Mouse (Mus musculus): ENCODE results near the gene Wdr75. TPM values are rescaled to one million over a fixed set of nuclear protein-coding genes. Genes with fewer than 3 reads are reported as not detected.

Gene Wdr75
- polyA plus RNA-seq, 1 experiment from 2014 or later: 114 TPM

- H3K4me1 ChIP-seq (ENCODE audit: control insufficient read depth, insufficient read depth, low read length): peaks cover 2% of the 10 kb centered on the region; the same call in 1 of the 2 replicates
- no peak for ATAC-seq (replicated peaks; ENCODE audit: insufficient number of reproducible peaks, low FRiP score, low TSS enrichment, low read depth)
- H3K36me3 ChIP-seq (replicated peaks; ENCODE audit: control insufficient read depth, insufficient read depth, low read depth, low read length): no peaks in the 10 kb centered on the region
- WGBS: 14% methylated on average over 8 of the region's 8 CpGs
- H3K4me3 ChIP-seq (ENCODE audit: low read depth, low read length): no peak overlapping the region
- H3K9ac ChIP-seq (replicated peaks; ENCODE audit: low read length): no peak overlapping the region
- H3K4me2 ChIP-seq (ENCODE audit: low read depth, low read length): no peak overlapping the region
- DNase-seq (ENCODE audit: low spot score): peak; percentile 91
- no peaks in the 10 kb centered on the region for H3K9me3 ChIP-seq (replicated peaks; ENCODE audit: control insufficient read depth, low read length)
- 0 out of 2 replicates have a peak overlapping the region, but pooled peaks have one; percentile 16 for H3K27ac ChIP-seq (replicated peaks; ENCODE audit: low read depth, low read length)
- H3K27me3 ChIP-seq (ENCODE audit: control insufficient read depth, insufficient read depth, low read length): no peaks in the 10 kb centered on the region; the same call in 1 of the 2 replicates
Observed at GRCm38 (mm10) chr1:45766123-45766522, 28.8 kb upstream of the Wdr75 start.

- WGBS: 34% methylated on average over 5 of the region's 5 CpGs
- ATAC-seq (replicated peaks; ENCODE audit: insufficient number of reproducible peaks, low FRiP score, low TSS enrichment, low read depth) (peak; percentile 80), DNase-seq (ENCODE audit: low spot score) (peak; percentile 80)
- Histone ChIP-seq H3K9me3 (replicated peaks; ENCODE audit: control insufficient read depth, low read length) (no peaks in the 10 kb centered on the region), H3K36me3 (replicated peaks; ENCODE audit: control insufficient read depth, insufficient read depth, low read depth, low read length) (no peaks in the 10 kb centered on the region), H3K27me3 (ENCODE audit: control insufficient read depth, insufficient read depth, low read length) (no peaks in the 10 kb centered on the region; the same call in 1 of the 2 replicates), H3K9ac (replicated peaks; ENCODE audit: low read length) (no peak overlapping the region), H3K4me1 (ENCODE audit: control insufficient read depth, insufficient read depth, low read length) (peaks cover 2% of the 10 kb centered on the region; the same call in 1 of the 2 replicates), H3K27ac (replicated peaks; ENCODE audit: low read depth, low read length) (peak overlapping the region; percentile 73), H3K4me3 (ENCODE audit: low read depth, low read length) (no peak overlapping the region), H3K4me2 (ENCODE audit: low read depth, low read length) (no peak overlapping the region; the same call in 1 of the 2 replicates)
Observed at GRCm38 (mm10) chr1:45767533-45767932, 27.4 kb upstream of the Wdr75 start.

GRCm38 (mm10) chr1:45769321-45769720 lies 25.6 kb upstream of the Wdr75 start:
- H3K4me2 ChIP-seq (ENCODE audit: low read depth, low read length): no peak overlapping the region
- H3K27me3 ChIP-seq (ENCODE audit: control insufficient read depth, insufficient read depth, low read length): no peaks in the 10 kb centered on the region; the same call in 1 of the 2 replicates
- no peak overlapping the region for H3K27ac ChIP-seq (replicated peaks; ENCODE audit: low read depth, low read length)
- peaks cover 2% of the 10 kb centered on the region; the same call in 1 of the 2 replicates for H3K4me1 ChIP-seq (ENCODE audit: control insufficient read depth, insufficient read depth, low read length)
- H3K9me3 ChIP-seq (replicated peaks; ENCODE audit: control insufficient read depth, low read length): no peaks in the 10 kb centered on the region
- no peaks in the 10 kb centered on the region for H3K36me3 ChIP-seq (replicated peaks; ENCODE audit: control insufficient read depth, insufficient read depth, low read depth, low read length)
- ATAC-seq (replicated peaks; ENCODE audit: insufficient number of reproducible peaks, low FRiP score, low TSS enrichment, low read depth): 0 out of 2 replicates have a peak, but pooled peaks have one; percentile 4
- no peak overlapping the region for H3K4me3 ChIP-seq (ENCODE audit: low read depth, low read length)
- H3K9ac ChIP-seq (replicated peaks; ENCODE audit: low read length): no peak overlapping the region
- whole genome bisulfite sequencing: 95% methylated on average over 13 of the region's 13 CpGs
- DNase-seq (ENCODE audit: low spot score): no peak

GRCm38 (mm10) chr1:45770051-45770450 lies 24.9 kb upstream of the Wdr75 start:
- H3K27ac ChIP-seq (replicated peaks; ENCODE audit: low read depth, low read length): no peak overlapping the region
- H3K9ac ChIP-seq (replicated peaks; ENCODE audit: low read length): no peak overlapping the region
- no peak for DNase-seq (ENCODE audit: low spot score)
- no peak overlapping the region for H3K4me2 ChIP-seq (ENCODE audit: low read depth, low read length)
- H3K4me3 ChIP-seq (ENCODE audit: low read depth, low read length): no peak overlapping the region
- H3K9me3 ChIP-seq (replicated peaks; ENCODE audit: control insufficient read depth, low read length): no peaks in the 10 kb centered on the region
- ATAC-seq (replicated peaks; ENCODE audit: insufficient number of reproducible peaks, low FRiP score, low TSS enrichment, low read depth): no peak
- H3K4me1 ChIP-seq (ENCODE audit: control insufficient read depth, insufficient read depth, low read length): peaks cover 2% of the 10 kb centered on the region; the same call in 1 of the 2 replicates
- H3K27me3 ChIP-seq (ENCODE audit: control insufficient read depth, insufficient read depth, low read length): no peaks in the 10 kb centered on the region; the same call in 1 of the 2 replicates
- WGBS: 93% methylated on average over 2 of the region's 2 CpGs
- no peaks in the 10 kb centered on the region for H3K36me3 ChIP-seq (replicated peaks; ENCODE audit: control insufficient read depth, insufficient read depth, low read depth, low read length)

- H3K27me3 ChIP-seq (ENCODE audit: control insufficient read depth, insufficient read depth, low read length): no peaks in the 10 kb centered on the region
- no peaks in the 10 kb centered on the region for H3K4me1 ChIP-seq (ENCODE audit: control insufficient read depth, insufficient read depth, low read length)
- ATAC-seq (replicated peaks; ENCODE audit: insufficient number of reproducible peaks, low FRiP score, low TSS enrichment, low read depth) (no peak), DNase-seq (ENCODE audit: low spot score) (no peak)
- H3K4me3 ChIP-seq (ENCODE audit: low read depth, low read length): no peak overlapping the region
- no peak overlapping the region for H3K4me2 ChIP-seq (ENCODE audit: low read depth, low read length)
- no peaks in the 10 kb centered on the region for H3K36me3 ChIP-seq (replicated peaks; ENCODE audit: control insufficient read depth, insufficient read depth, low read depth, low read length)
- no peak overlapping the region for H3K9ac ChIP-seq (replicated peaks; ENCODE audit: low read length)
- WGBS: 86% methylated on average over 4 of the region's 4 CpGs
- no peak overlapping the region for H3K27ac ChIP-seq (replicated peaks; ENCODE audit: low read depth, low read length)
- no peaks in the 10 kb centered on the region for H3K9me3 ChIP-seq (replicated peaks; ENCODE audit: control insufficient read depth, low read length)
Observed at GRCm38 (mm10) chr1:45780606-45781288, 14.2 kb upstream of the Wdr75 start.

GRCm38 (mm10) chr1:45816889-45817288 lies 21.9 kb downstream of the Wdr75 start:
- no peak for ATAC-seq (replicated peaks; ENCODE audit: insufficient number of reproducible peaks, low FRiP score, low TSS enrichment, low read depth)

GRCm38 (mm10) chr1:45818564-45818963 lies 23.6 kb downstream of the Wdr75 start:
- Histone ChIP-seq H3K27me3 (ENCODE audit: control insufficient read depth, insufficient read depth, low read length) (no peaks in the 10 kb centered on the region), H3K4me2 (ENCODE audit: low read depth, low read length) (no peak overlapping the region), H3K9me3 (replicated peaks; ENCODE audit: control insufficient read depth, low read length) (no peaks in the 10 kb centered on the region), H3K4me3 (ENCODE audit: low read depth, low read length) (no peak overlapping the region), H3K4me1 (ENCODE audit: control insufficient read depth, insufficient read depth, low read length) (no peaks in the 10 kb centered on the region), H3K36me3 (replicated peaks; ENCODE audit: control insufficient read depth, insufficient read depth, low read depth, low read length) (peaks cover 12% of the 10 kb centered on the region), H3K9ac (replicated peaks; ENCODE audit: low read length) (no peak overlapping the region), H3K27ac (replicated peaks; ENCODE audit: low read depth, low read length) (no peak overlapping the region)
- 91% methylated on average over 9 of the region's 9 CpGs for WGBS
- ATAC-seq (replicated peaks; ENCODE audit: insufficient number of reproducible peaks, low FRiP score, low TSS enrichment, low read depth) (no peak), DNase-seq (ENCODE audit: low spot score) (no peak)

More at GRCm38 (mm10) chr1:45816889-45817288, 21.9 kb downstream of the Wdr75 start:
- Histone ChIP-seq H3K4me2 (ENCODE audit: low read depth, low read length) (no peak overlapping the region), H3K27ac (replicated peaks; ENCODE audit: low read depth, low read length) (no peak overlapping the region), H3K9me3 (replicated peaks; ENCODE audit: control insufficient read depth, low read length) (no peaks in the 10 kb centered on the region), H3K4me3 (ENCODE audit: low read depth, low read length) (no peak overlapping the region), H3K27me3 (ENCODE audit: control insufficient read depth, insufficient read depth, low read length) (no peaks in the 10 kb centered on the region), H3K9ac (replicated peaks; ENCODE audit: low read length) (no peak overlapping the region), H3K36me3 (replicated peaks; ENCODE audit: control insufficient read depth, insufficient read depth, low read depth, low read length) (peaks cover 6% of the 10 kb centered on the region), H3K4me1 (ENCODE audit: control insufficient read depth, insufficient read depth, low read length) (no peaks in the 10 kb centered on the region)
- WGBS: 33% methylated on average over 1 of the region's 1 CpGs
- peak; percentile 79 for DNase-seq (ENCODE audit: low spot score)

- Histone ChIP-seq H3K4me2 (ENCODE audit: low read depth, low read length) (no peak overlapping the region), H3K9me3 (replicated peaks; ENCODE audit: control insufficient read depth, low read length) (no peaks in the 10 kb centered on the region), H3K27ac (replicated peaks; ENCODE audit: low read depth, low read length) (no peak overlapping the region), H3K4me3 (ENCODE audit: low read depth, low read length) (no peak overlapping the region), H3K4me1 (ENCODE audit: control insufficient read depth, insufficient read depth, low read length) (no peaks in the 10 kb centered on the region), H3K27me3 (ENCODE audit: control insufficient read depth, insufficient read depth, low read length) (no peaks in the 10 kb centered on the region), H3K36me3 (replicated peaks; ENCODE audit: control insufficient read depth, insufficient read depth, low read depth, low read length) (peaks cover 8% of the 10 kb centered on the region), H3K9ac (replicated peaks; ENCODE audit: low read length) (no peak overlapping the region)
- WGBS: 79% methylated on average over 1 of the region's 1 CpGs
- DNase-seq (ENCODE audit: low spot score): no peak
- ATAC-seq (replicated peaks; ENCODE audit: insufficient number of reproducible peaks, low FRiP score, low TSS enrichment, low read depth): no peak
Observed at GRCm38 (mm10) chr1:45824441-45824840, 29.5 kb downstream of the Wdr75 start.

Measured in embryonic facial prominence, embryonic 11.5 days (tissue).